In the genomic region with DNA sequence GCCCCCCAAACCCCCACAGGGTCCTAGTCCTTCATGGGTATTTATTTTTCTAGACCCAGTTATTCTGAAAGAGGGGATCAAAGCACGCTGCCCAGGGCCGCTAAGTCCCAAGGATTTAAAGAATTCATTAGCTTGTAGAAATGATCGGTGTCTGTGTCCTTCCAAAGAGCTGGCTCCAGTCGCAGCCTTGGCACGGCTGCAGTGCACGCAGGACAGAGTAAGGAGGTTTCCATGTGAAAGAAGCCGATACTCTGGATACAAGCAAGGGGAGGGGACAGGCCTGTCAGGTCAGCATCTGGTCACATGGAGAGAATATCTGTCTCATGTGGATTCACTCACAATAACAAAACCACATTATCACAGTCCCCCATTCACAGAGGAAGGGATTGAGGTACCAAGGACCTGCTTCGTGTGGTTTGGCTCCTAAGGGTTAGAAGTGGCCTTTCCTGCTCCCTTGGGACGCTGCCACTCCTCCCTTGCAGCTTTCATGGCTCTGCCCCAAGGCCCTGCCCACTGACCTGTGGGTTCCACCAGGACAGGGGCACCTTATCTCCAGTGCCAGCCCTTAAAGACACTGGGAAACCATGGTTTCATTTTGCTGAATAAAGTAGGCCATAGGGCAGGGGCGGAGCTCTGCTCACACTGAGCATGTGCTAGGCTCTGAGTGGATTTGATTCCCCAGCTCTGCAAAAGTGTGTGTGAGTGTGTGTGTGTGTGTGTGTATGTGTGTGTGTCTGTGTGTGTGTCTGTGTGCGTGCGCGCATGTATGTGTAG, we compare ENCODE assay signal across 10 mouse cellular contexts. TPM values are rescaled to one million over a fixed set of nuclear protein-coding genes. Genes with fewer than 3 reads are reported as not detected.
A peak's percentile ranks its signal among the peaks of the same experiment; 100 is the strongest.
DNase-seq lines count a peak whose midpoint lies in the region; ATAC-seq and TF ChIP-seq lines count a peak whose summit lies in the region.
"Had no signal": no experiment of that assay in that cellular context is flagged by ENCODE, and none has a peak within 500 bp of the region (broad histone marks: within the 10 kb centered on the region; RNA-seq: fewer than 3 reads in every experiment).

No protein-coding gene starts in this region.

- H3K36me3 ChIP-seq in neural tube, embryonic 13.5 days = no peaks in the 10 kb centered on the region
- no peaks in the 10 kb centered on the region for H3K36me3 ChIP-seq in small intestine, adult 2 months (ENCODE audit: control insufficient read depth, insufficient read depth, low read length)

- no peak for TF ChIP-seq POLR2A in small intestine, adult 2 months (IDR thresholded peaks at IDR 0.05; ENCODE audit: low read depth, low read length)

- H3K9me3 ChIP-seq in neural tube, embryonic 13.5 days = no peaks in the 10 kb centered on the region

- H3K27ac ChIP-seq in neural tube, embryonic 13.5 days (replicated peaks) = peak overlapping the region; percentile 68
- peak overlapping the region; percentile 78 for H3K27ac ChIP-seq in small intestine, adult 2 months (ENCODE audit: insufficient read depth, low read depth, low read length)

- no peak for TF ChIP-seq CTCF in small intestine, adult 2 months (IDR thresholded peaks at IDR 0.05; ENCODE audit: extremely low read depth, insufficient read length, insufficient replicate concordance, low read depth, low read length)

- peak; percentile 63 to 87 for DNase-seq in adrenal gland, adult (ENCODE audit: inconsistent age in 2 of 2, low spot score in 1 of 2)
- no peak for DNase-seq in adrenal gland, postnatal 4 days (ENCODE audit: low spot score in 2 of 2)
- no peak for DNase-seq in neural tube, embryonic 10.5 days (ENCODE audit: extremely low spot score, low spot score)
- DNase-seq in kidney, postnatal 10 days = peak; percentile 40
- no peak for DNase-seq in layer of hippocampus, postnatal 25 days (ENCODE audit: extremely low spot score in 1 of 2, low spot score in 1 of 2)
- DNase-seq in left cerebral cortex, adult 11 months (ENCODE audit: low spot score) = no peak

- peaks cover 28% of the 10 kb centered on the region for H3K4me1 ChIP-seq in neural tube, embryonic 13.5 days (replicated peaks)
- peaks cover 29% of the 10 kb centered on the region for H3K4me1 ChIP-seq in small intestine, adult 2 months (ENCODE audit: control insufficient read depth, insufficient read depth, insufficient read length, low read length)

- no peak overlapping the region for H3K9ac ChIP-seq in neural tube, embryonic 13.5 days

- no peaks in the 10 kb centered on the region for H3K27me3 ChIP-seq in neural tube, embryonic 13.5 days
- H3K27me3 ChIP-seq in small intestine, adult 2 months (ENCODE audit: control insufficient read depth, insufficient read depth, low read length) = no peaks in the 10 kb centered on the region

- H3K4me3 ChIP-seq in neural tube, embryonic 13.5 days = no peak overlapping the region
- no peak overlapping the region for H3K4me3 ChIP-seq in small intestine, adult 2 months (ENCODE audit: low read depth, low read length)
- H3K4me3 ChIP-seq: erythroblast, embryonic 14.5 days; myocyte had no signal

- no peak overlapping the region for H3K4me2 ChIP-seq in neural tube, embryonic 13.5 days

- no peak for ATAC-seq in neural tube, embryonic 13.5 days (ENCODE audit: low read depth)

- WGBS in neural tube, embryonic 13.5 days = 81% methylated on average over 13 of the region's 13 CpGs
- WGBS in small intestine, adult 2 months = 42% methylated on average over 13 of the region's 13 CpGs

RNA-seq across cellular contexts. Expression of a gene that starts 15.5 kb away (rescaled TPM):
- total RNA-seq in adrenal gland, postnatal 4 days (2021) = 10 to 100 TPM; 13.2 to 16.8 TPM
- polyA plus RNA-seq in neural tube, embryonic 13.5 days (2015; fragmentation: Nextera tagmentation; extraction: Ambion mirVana) = 31.8 and 32.7 TPM in 2 replicates
- polyA plus RNA-seq in small intestine, adult 2 months (2012; rRNA removed) = 4.5 and 5.3 TPM in 2 replicates
- total RNA-seq in layer of hippocampus, postnatal 25 days (2021) = 10 to 100 TPM; 31.0 to 38.8 TPM

RNA-seq across cellular contexts. Expression of a gene that starts 51.8 kb away (rescaled TPM):
- 10 to 100 TPM; 41.2 to 48.6 TPM for total RNA-seq in adrenal gland, postnatal 4 days (2021)
- 41.1 and 41.4 TPM in 2 replicates for polyA plus RNA-seq in neural tube, embryonic 13.5 days (2015; fragmentation: Nextera tagmentation; extraction: Ambion mirVana)
- 14.5 and 19.7 TPM in 2 replicates for polyA plus RNA-seq in small intestine, adult 2 months (2012; rRNA removed)
- 10 to 100 TPM; 66.5 to 70.7 TPM for total RNA-seq in layer of hippocampus, postnatal 25 days (2021)

Comparison
In these comparisons a context has a peak if more than half of its experiments do, and no peak if none do; other contexts are left out.
1. DNase-seq: peak in adrenal gland, adult (2 of 2) and kidney, postnatal 10 days (single experiment); none in adrenal gland, postnatal 4 days (0 of 2), neural tube, embryonic 10.5 days (single experiment), layer of hippocampus, postnatal 25 days (0 of 2) and left cerebral cortex, adult 11 months (single experiment).